Mouse (Mus musculus): ENCODE results near the gene Cd36. TPM values are rescaled to one million over a fixed set of nuclear protein-coding genes. Genes with fewer than 3 reads are reported as not detected.
"Not testable (repeated sequence)": the region's sequence is repeated elsewhere in the genome, so short reads cannot be mapped to it uniquely, and the experiment has no call there.

The Cd36 gene
- polyA plus RNA-seq (2014; fragmentation: Nextera tagmentation; extraction: Ambion mirVana) = 149 TPM in 2 replicates

DNA sequence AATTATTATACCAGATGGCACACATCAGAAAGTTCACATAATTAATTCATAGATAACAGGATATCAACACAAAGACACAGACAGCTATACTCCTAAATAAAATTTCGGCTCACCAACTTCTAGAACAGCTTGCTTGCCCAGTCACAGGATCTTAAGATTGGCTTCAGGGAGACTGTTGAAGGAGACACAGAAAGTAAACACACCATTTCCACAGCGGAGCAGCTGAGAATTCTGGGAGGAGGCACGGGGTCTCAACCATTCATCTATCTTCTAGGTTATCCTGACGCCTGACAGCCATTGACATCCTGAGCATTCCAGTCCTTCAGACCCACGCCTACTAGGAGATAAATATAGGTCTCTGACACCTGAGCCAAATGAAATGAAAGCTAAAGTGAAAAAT is at the start of gene Cd36:
Gene Cd36, minus strand, starts transcription at position 204 of the 400 bp plus-strand sequence.
- no peak for ATAC-seq (ENCODE audit: insufficient number of reproducible peaks, insufficient read depth, low FRiP score, low read depth)
- Histone ChIP-seq H3K9me3 (ENCODE audit: control insufficient read depth, low read length) (no peaks in the 10 kb centered on the region), H3K36me3 (ENCODE audit: control insufficient read depth, insufficient read depth, low read length) (no peaks in the 10 kb centered on the region), H3K9ac (ENCODE audit: low read length) (peak within 1 kb of the TSS; percentile 49), H3K4me2 (ENCODE audit: low read length) (peak within 1 kb of the TSS; percentile 59), H3K27me3 (ENCODE audit: control insufficient read depth, insufficient read depth, low read length) (no peaks in the 10 kb centered on the region), H3K4me3 (ENCODE audit: control insufficient read depth in 1 of 2, insufficient read depth in 1 of 2, low read depth in 1 of 2, low read length in 2 of 2) (peak within 1 kb of the TSS; percentile 2 to 24; a peak in 3 of 4 replicates), H3K4me1 (ENCODE audit: control insufficient read depth in 2 of 2, insufficient read depth in 2 of 2, low read length in 2 of 2) (peaks cover 0 to 8% of the 10 kb centered on the region in 2 experiments; a peak in 2 of 4 replicates), H3K27ac (replicated peaks in 1 of 2; ENCODE audit: control insufficient read depth in 1 of 2, insufficient read depth in 1 of 2, low read depth in 2 of 2, low read length in 2 of 2) (peak within 1 kb of the TSS in 1 of 2 experiments; percentile 51; a peak in 2 of 4 replicates)
- WGBS = 7% methylated on average over 5 of the region's 5 CpGs

DNA sequence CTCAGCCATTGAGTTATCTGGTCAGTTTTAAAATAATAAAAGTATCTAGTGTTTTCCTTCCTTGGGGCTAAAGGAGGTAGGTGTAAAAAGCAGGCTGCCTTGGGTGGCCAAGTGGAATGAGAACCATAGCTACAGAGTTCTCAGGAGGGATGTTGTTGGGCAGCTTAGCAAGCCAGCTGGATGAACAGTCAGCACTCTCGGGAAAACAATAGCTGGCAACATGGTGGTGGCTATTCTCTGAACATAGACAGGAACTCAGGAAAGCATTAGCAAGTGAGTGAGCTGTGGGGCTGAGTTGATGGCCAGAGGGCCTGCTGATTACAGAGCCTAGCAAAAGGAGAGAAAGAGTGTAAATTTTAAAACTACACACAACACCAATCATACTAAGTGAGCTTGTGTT is 45.9 kb upstream of the Cd36 start:
- no peak for ATAC-seq (ENCODE audit: insufficient number of reproducible peaks, insufficient read depth, low FRiP score, low read depth)
- WGBS = 64% methylated on average over 1 of the region's 1 CpGs

DNA sequence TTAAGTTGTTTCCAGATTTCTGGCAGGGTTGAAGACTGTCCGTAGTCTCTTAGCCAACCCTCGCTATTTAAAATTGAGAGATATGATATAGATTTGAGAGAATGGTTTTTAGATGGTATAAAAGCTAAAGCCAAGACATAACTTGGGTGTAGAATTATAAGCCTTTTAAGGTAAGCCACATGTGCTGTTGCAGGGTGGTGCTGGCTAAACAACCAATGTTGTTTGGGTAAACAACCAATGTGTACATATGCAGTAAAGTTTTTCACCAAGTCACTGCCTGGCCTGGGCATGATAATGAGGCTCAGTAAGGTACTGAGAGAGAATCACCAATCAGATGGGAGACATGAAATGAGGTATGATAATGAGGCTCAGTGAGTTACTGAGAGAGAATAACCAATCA is 43.0 kb upstream of the Cd36 start:
- H3K4me2 ChIP-seq (ENCODE audit: low read length); H3K27ac ChIP-seq (replicated peaks in 1 of 2; ENCODE audit: control insufficient read depth in 1 of 2, insufficient read depth in 1 of 2, low read depth in 2 of 2, low read length in 2 of 2); H3K9ac ChIP-seq (ENCODE audit: low read length); ATAC-seq (ENCODE audit: insufficient number of reproducible peaks, insufficient read depth, low FRiP score, low read depth); H3K9me3 ChIP-seq (ENCODE audit: control insufficient read depth, low read length); H3K4me3 ChIP-seq (ENCODE audit: control insufficient read depth in 1 of 2, insufficient read depth in 1 of 2, low read depth in 1 of 2, low read length in 2 of 2); H3K27me3 ChIP-seq (ENCODE audit: control insufficient read depth, insufficient read depth, low read length); H3K36me3 ChIP-seq (ENCODE audit: control insufficient read depth, insufficient read depth, low read length); H3K4me1 ChIP-seq (ENCODE audit: control insufficient read depth in 2 of 2, insufficient read depth in 2 of 2, low read length in 2 of 2): not testable (repeated sequence)
- 90% methylated on average over 2 of the region's 2 CpGs for WGBS

More for the DNA sequence above, 45.9 kb upstream of the Cd36 start:
- Histone ChIP-seq H3K4me1 (ENCODE audit: control insufficient read depth in 2 of 2, insufficient read depth in 2 of 2, low read length in 2 of 2) (no peaks in the 10 kb centered on the region), H3K9me3 (ENCODE audit: control insufficient read depth, low read length) (no peaks in the 10 kb centered on the region), H3K27ac (replicated peaks in 1 of 2; ENCODE audit: control insufficient read depth in 1 of 2, insufficient read depth in 1 of 2, low read depth in 2 of 2, low read length in 2 of 2) (no peak overlapping the region), H3K27me3 (ENCODE audit: control insufficient read depth, insufficient read depth, low read length) (no peaks in the 10 kb centered on the region), H3K4me3 (ENCODE audit: control insufficient read depth in 1 of 2, insufficient read depth in 1 of 2, low read depth in 1 of 2, low read length in 2 of 2) (no peak overlapping the region), H3K36me3 (ENCODE audit: control insufficient read depth, insufficient read depth, low read length) (no peaks in the 10 kb centered on the region), H3K4me2 (ENCODE audit: low read length) (no peak overlapping the region), H3K9ac (ENCODE audit: low read length) (no peak overlapping the region)

DNA sequence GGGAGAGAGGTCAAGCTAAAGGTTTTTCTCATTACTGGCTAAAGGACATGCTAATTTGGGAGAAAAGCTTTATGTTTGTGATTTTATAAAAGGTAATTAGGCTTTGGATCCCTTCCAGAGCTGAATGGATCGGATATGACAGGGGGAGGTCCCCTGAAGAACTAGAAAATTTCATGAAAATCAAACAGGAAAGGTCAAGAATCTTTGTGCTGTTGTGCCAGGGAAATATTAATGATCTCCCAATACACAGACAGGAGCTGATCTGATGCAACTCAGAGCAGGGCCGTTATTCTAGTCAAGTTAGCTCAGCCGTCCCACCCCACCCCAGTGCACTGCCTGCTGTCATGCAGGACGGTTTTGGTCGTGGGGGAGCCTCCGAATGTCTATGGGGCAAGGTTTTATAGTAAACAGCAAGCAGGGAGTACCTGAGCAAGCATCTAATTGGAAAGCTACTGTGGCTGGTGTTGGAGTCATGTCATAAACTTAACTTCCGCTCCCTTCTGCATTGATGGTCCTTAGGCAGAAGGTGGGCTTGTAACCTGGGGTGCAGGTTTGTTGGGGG is 40.5 kb upstream of the Cd36 start:
- no peaks in the 10 kb centered on the region for H3K9me3 ChIP-seq (ENCODE audit: control insufficient read depth, low read length)
- no peak overlapping the region for H3K4me2 ChIP-seq (ENCODE audit: low read length)
- no peak overlapping the region for H3K9ac ChIP-seq (ENCODE audit: low read length)
- no peaks in the 10 kb centered on the region for H3K27me3 ChIP-seq (ENCODE audit: control insufficient read depth, insufficient read depth, low read length)
- no peaks in the 10 kb centered on the region for H3K4me1 ChIP-seq (ENCODE audit: control insufficient read depth in 2 of 2, insufficient read depth in 2 of 2, low read length in 2 of 2)
- no peak for ATAC-seq (ENCODE audit: insufficient number of reproducible peaks, insufficient read depth, low FRiP score, low read depth)
- H3K4me3 ChIP-seq (ENCODE audit: control insufficient read depth in 1 of 2, insufficient read depth in 1 of 2, low read depth in 1 of 2, low read length in 2 of 2) = no peak overlapping the region
- H3K36me3 ChIP-seq (ENCODE audit: control insufficient read depth, insufficient read depth, low read length) = no peaks in the 10 kb centered on the region
- 69% methylated on average over 7 of the region's 7 CpGs for WGBS
- no peak overlapping the region for H3K27ac ChIP-seq (replicated peaks in 1 of 2; ENCODE audit: control insufficient read depth in 1 of 2, insufficient read depth in 1 of 2, low read depth in 2 of 2, low read length in 2 of 2)

DNA sequence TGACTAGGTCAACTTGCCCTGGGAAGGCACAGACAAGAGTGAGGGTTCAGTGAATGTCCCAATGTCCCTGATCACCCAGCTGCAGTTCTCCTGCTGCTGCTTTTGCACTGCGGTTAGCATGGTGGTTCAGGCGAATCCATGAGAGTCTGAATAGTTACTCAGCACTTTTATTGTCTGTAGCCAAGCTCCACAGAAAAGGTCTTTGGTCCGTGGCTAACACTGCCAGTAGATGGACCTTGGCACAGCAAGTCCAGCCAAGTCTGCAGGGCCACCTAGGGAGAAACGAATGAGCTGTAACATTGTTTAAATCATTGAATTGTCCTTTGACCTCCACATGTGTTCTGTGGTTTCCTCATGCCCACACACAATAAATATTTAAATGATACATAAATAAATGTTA is 39.9 kb upstream of the Cd36 start:
- Histone ChIP-seq H3K9ac (ENCODE audit: low read length) (no peak overlapping the region), H3K27me3 (ENCODE audit: control insufficient read depth, insufficient read depth, low read length) (no peaks in the 10 kb centered on the region), H3K27ac (replicated peaks in 1 of 2; ENCODE audit: control insufficient read depth in 1 of 2, insufficient read depth in 1 of 2, low read depth in 2 of 2, low read length in 2 of 2) (no peak overlapping the region), H3K9me3 (ENCODE audit: control insufficient read depth, low read length) (no peaks in the 10 kb centered on the region), H3K4me2 (ENCODE audit: low read length) (no peak overlapping the region), H3K36me3 (ENCODE audit: control insufficient read depth, insufficient read depth, low read length) (no peaks in the 10 kb centered on the region), H3K4me3 (ENCODE audit: control insufficient read depth in 1 of 2, insufficient read depth in 1 of 2, low read depth in 1 of 2, low read length in 2 of 2) (no peak overlapping the region), H3K4me1 (ENCODE audit: control insufficient read depth in 2 of 2, insufficient read depth in 2 of 2, low read length in 2 of 2) (no peaks in the 10 kb centered on the region; a peak in 1 of 4 replicates)
- no peak for ATAC-seq (ENCODE audit: insufficient number of reproducible peaks, insufficient read depth, low FRiP score, low read depth)
- WGBS = 61% methylated on average over 4 of the region's 4 CpGs

DNA sequence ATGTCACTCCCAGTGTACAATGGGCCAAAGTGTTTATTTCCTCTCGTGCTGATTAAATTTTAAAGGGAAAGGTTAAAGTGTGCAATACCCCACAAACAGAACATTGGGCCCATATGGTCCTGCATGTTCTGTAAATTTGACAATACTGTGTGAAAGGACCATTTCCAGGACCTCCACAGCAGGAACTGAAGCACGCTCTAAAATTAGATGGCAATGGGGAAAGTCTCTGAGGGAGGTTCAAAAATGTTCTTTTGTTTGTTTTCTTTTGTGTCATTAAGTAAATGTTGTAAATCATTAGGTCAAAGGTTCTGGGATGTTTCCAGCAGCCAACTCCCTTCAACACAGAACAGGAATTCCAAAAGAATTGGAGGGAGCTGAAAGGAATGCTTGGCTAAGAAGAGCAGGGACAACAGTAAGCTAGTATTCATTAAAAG is 35.5 kb upstream of the Cd36 start:
- Histone ChIP-seq H3K36me3 (ENCODE audit: control insufficient read depth, insufficient read depth, low read length) (no peaks in the 10 kb centered on the region), H3K4me1 (ENCODE audit: control insufficient read depth in 2 of 2, insufficient read depth in 2 of 2, low read length in 2 of 2) (peaks cover 0 to under 1% of the 10 kb centered on the region in 2 experiments; a peak in 1 of 4 replicates), H3K27ac (replicated peaks in 1 of 2; ENCODE audit: control insufficient read depth in 1 of 2, insufficient read depth in 1 of 2, low read depth in 2 of 2, low read length in 2 of 2) (peak overlapping the region; percentile 21 to 41; a peak in 2 of 4 replicates), H3K9me3 (ENCODE audit: control insufficient read depth, low read length) (no peaks in the 10 kb centered on the region), H3K9ac (ENCODE audit: low read length) (no peak overlapping the region), H3K27me3 (ENCODE audit: control insufficient read depth, insufficient read depth, low read length) (no peaks in the 10 kb centered on the region), H3K4me3 (ENCODE audit: control insufficient read depth in 1 of 2, insufficient read depth in 1 of 2, low read depth in 1 of 2, low read length in 2 of 2) (no peak overlapping the region), H3K4me2 (ENCODE audit: low read length) (no peak overlapping the region)
- no peak for ATAC-seq (ENCODE audit: insufficient number of reproducible peaks, insufficient read depth, low FRiP score, low read depth)
- 49% methylated on average over 2 of the region's 2 CpGs for WGBS

DNA sequence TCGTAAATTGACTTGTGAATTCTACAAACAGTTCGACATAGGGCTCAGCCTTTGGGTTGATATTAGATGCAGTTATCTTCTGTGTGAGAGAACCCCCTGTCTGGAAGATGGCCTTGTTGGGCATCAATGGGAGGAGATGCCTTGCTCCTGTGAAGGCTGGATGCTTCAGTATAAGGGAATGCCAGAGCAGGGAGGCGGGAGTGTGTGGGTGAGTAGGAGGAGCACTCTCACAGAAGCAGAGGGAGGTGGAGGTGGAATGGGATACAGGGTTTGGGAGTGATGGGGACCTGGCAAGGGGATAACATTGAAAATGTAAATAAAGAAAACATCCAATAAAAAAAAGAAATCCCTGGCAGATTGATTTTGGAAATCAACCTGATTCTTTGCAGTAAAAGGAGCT is 35.0 kb upstream of the Cd36 start:
- no peaks in the 10 kb centered on the region for H3K27me3 ChIP-seq (ENCODE audit: control insufficient read depth, insufficient read depth, low read length)
- no peak for ATAC-seq (ENCODE audit: insufficient number of reproducible peaks, insufficient read depth, low FRiP score, low read depth)
- no peaks in the 10 kb centered on the region for H3K36me3 ChIP-seq (ENCODE audit: control insufficient read depth, insufficient read depth, low read length)
- H3K9ac ChIP-seq (ENCODE audit: low read length) = no peak overlapping the region
- no peak overlapping the region for H3K4me2 ChIP-seq (ENCODE audit: low read length)
- H3K9me3 ChIP-seq (ENCODE audit: control insufficient read depth, low read length) = no peaks in the 10 kb centered on the region
- 82% methylated on average over 3 of the region's 3 CpGs for WGBS
- H3K4me3 ChIP-seq (ENCODE audit: control insufficient read depth in 1 of 2, insufficient read depth in 1 of 2, low read depth in 1 of 2, low read length in 2 of 2) = no peak overlapping the region
- H3K27ac ChIP-seq (replicated peaks in 1 of 2; ENCODE audit: control insufficient read depth in 1 of 2, insufficient read depth in 1 of 2, low read depth in 2 of 2, low read length in 2 of 2) = peak overlapping the region in 1 of 2 experiments; percentile 21; a peak in 1 of 4 replicates
- peaks cover 0 to 3% of the 10 kb centered on the region in 2 experiments; a peak in 1 of 4 replicates for H3K4me1 ChIP-seq (ENCODE audit: control insufficient read depth in 2 of 2, insufficient read depth in 2 of 2, low read length in 2 of 2)

DNA sequence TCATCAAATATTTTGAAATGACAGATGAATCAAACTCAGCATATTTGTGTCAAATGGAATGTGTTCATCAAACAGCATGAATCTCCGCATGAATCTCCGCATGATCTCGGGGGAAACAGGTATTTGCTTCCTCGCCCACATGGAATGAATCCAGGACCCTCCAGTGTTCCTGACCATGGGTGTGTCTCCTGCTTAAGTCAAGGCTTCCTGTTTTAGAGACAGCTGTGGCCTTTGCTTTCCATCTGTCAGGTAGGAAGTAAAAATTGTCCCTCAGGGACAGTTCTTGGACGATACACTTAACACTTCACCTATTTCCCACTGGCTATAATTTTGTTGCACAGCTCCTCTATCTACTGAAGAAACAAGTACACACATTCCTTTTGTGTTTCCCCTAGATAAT is 30.4 kb upstream of the Cd36 start:
- no peak overlapping the region for H3K4me2 ChIP-seq (ENCODE audit: low read length)
- no peaks in the 10 kb centered on the region for H3K27me3 ChIP-seq (ENCODE audit: control insufficient read depth, insufficient read depth, low read length)
- H3K9me3 ChIP-seq (ENCODE audit: control insufficient read depth, low read length) = no peaks in the 10 kb centered on the region
- no peaks in the 10 kb centered on the region for H3K36me3 ChIP-seq (ENCODE audit: control insufficient read depth, insufficient read depth, low read length)
- no peak for ATAC-seq (ENCODE audit: insufficient number of reproducible peaks, insufficient read depth, low FRiP score, low read depth)
- WGBS = 48% methylated on average over 5 of the region's 5 CpGs
- H3K4me3 ChIP-seq (ENCODE audit: control insufficient read depth in 1 of 2, insufficient read depth in 1 of 2, low read depth in 1 of 2, low read length in 2 of 2) = no peak overlapping the region
- peaks cover 0 to 3% of the 10 kb centered on the region in 2 experiments; a peak in 1 of 4 replicates for H3K4me1 ChIP-seq (ENCODE audit: control insufficient read depth in 2 of 2, insufficient read depth in 2 of 2, low read length in 2 of 2)
- no peak overlapping the region for H3K27ac ChIP-seq (replicated peaks in 1 of 2; ENCODE audit: control insufficient read depth in 1 of 2, insufficient read depth in 1 of 2, low read depth in 2 of 2, low read length in 2 of 2)
- no peak overlapping the region for H3K9ac ChIP-seq (ENCODE audit: low read length)
